Mouse (Mus musculus): Measurements from ENCODE around the gene Neurl1b.

DNA sequence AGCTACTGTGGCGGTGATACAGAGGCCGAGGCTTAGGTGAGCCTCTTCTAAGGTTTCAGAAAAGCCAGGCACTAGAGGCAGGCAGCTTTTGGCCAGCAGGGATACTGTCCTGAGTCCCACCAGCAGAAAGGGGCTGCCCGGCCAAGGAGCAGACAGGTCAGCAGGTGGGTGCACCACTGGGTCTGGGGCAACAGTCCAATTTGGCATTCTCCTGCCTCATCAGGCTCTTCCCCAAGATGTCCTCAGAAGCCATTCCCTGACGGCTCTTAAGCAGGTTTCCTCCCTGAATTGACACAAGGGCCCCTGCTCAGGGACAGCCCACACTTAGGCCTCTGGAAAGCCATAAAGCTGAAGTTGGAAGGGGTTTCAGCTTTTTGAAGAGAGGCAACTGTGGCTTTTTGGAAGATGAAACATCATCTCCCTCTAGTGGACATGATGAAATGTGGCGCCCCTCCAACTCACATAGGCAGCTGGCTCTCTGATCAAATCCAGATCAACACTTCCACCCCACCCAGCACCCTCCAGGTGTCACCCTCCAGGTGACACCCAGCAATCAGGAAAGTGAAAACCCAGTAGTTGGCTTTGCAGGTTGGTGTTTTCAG is 37.8 kb downstream of the Neurl1b start:
- peak; percentile 17; the same call in 1 of the 2 replicates for TF ChIP-seq CTCF (IDR thresholded peaks at IDR 0.05; ENCODE audit: extremely low read depth, insufficient read depth, insufficient read length, insufficient replicate concordance)
- no peak for TF ChIP-seq POLR2A (IDR thresholded peaks at IDR 0.05; ENCODE audit: low read depth, low read length)
